In genomic region chr13:56039610-56040371, GRCm38 (mm10) we compare ENCODE assay signal across 10 mouse cellular contexts.
"Had no signal": no experiment of that assay in that cellular context is flagged by ENCODE, and none has a peak within 500 bp of the region (broad histone marks: within the 10 kb centered on the region; RNA-seq: fewer than 3 reads in every experiment).

No protein-coding gene starts in this region.

- H3K4me3 ChIP-seq: limb, embryonic 12.5 days; liver, embryonic 15.5 days; midbrain, embryonic 13.5 days; stomach, embryonic 15.5 days had no signal

- ATAC-seq: midbrain, embryonic 13.5 days had no signal

- H3K36me3 ChIP-seq: limb, embryonic 12.5 days; liver, embryonic 15.5 days; midbrain, embryonic 13.5 days; stomach, embryonic 15.5 days had no signal

- H3K27ac ChIP-seq: limb, embryonic 12.5 days; liver, embryonic 15.5 days; midbrain, embryonic 13.5 days; stomach, embryonic 15.5 days had no signal

- H3K27me3 ChIP-seq: limb, embryonic 12.5 days; liver, embryonic 15.5 days; midbrain, embryonic 13.5 days; stomach, embryonic 15.5 days had no signal

- H3K4me2 ChIP-seq: limb, embryonic 12.5 days; liver, embryonic 15.5 days; lung, embryonic 14.5 days; midbrain, embryonic 13.5 days; stomach, embryonic 15.5 days had no signal

- DNase-seq: kidney, adult 2 months; kidney, postnatal 25 days; liver; lung, embryonic 14.5 days; right cerebral cortex, postnatal 14 days; thymus, postnatal 4 days had no signal

- H3K9me3 ChIP-seq: limb, embryonic 12.5 days; liver, embryonic 15.5 days; midbrain, embryonic 13.5 days; stomach, embryonic 15.5 days had no signal

- H3K4me1 ChIP-seq: limb, embryonic 12.5 days; liver, embryonic 15.5 days; midbrain, embryonic 13.5 days; stomach, embryonic 15.5 days had no signal

- H3K9ac ChIP-seq: limb, embryonic 12.5 days; liver, embryonic 15.5 days; lung, embryonic 14.5 days; midbrain, embryonic 13.5 days; stomach, embryonic 15.5 days had no signal
